8 mouse cellular contexts compared by ENCODE assay signal in the genomic region with DNA sequence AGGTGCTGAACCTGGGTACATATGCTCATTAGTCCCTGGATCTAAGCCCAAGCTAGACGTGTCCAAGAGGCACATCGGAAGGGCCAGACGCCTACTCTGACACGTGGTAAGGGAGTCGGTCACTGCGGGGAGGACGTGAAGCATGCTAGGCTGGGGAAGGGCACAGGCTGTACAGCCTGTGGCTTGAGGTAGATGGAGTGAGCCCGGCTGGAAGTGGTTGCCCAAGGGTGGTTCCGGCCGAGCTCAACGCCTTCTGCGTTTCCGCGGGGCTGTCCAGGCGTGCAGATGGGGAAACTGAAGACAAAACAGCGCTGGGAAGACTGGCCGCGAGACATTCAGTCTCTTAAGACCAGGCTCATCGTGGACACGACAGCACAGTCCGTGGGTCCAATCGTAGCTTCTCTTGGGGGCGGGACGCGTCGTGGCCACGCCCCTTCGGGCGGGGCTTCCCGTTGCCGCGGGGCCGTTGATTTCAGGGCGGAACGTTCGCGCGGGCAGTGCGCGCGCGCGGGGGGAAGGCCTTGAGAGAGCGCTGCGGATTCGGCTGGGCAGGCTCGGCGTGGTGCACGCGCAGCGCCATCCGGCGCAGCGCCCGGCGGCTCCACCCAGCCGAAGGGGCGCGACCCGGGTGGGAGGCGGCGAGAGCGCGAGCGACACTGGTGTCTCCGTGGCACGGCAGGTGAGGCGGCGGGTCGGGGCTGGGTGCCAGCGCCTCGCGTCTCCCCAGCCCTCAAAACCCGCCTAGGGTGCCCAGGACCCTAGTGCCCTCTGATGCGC. TPM values are rescaled to one million over a fixed set of nuclear protein-coding genes. Genes with fewer than 3 reads are reported as not detected.
DNase-seq lines count a peak whose midpoint lies in the region; ATAC-seq and TF ChIP-seq lines count a peak whose summit lies in the region.

No protein-coding gene starts in this region.

- peak overlapping the region; percentile 90 for H3K4me2 ChIP-seq in heart, embryonic 13.5 days
- peak overlapping the region; percentile 93 for H3K4me2 ChIP-seq in liver, embryonic 12.5 days
- peak overlapping the region; percentile 91 for H3K4me2 ChIP-seq in stomach, embryonic 15.5 days

- TF ChIP-seq POLR2A in brain, embryonic 14.5 days (IDR thresholded peaks at IDR 0.05; ENCODE audit: borderline replicate concordance, extremely low read depth, insufficient read depth, insufficient read length, poor library complexity, severe bottlenecking), result peak; percentile 88

- H3K4me3 ChIP-seq in C2C12 (ENCODE audit: insufficient read depth, poor library complexity, severe bottlenecking), result peak overlapping the region; percentile 92
- peak overlapping the region; percentile 85 for H3K4me3 ChIP-seq in erythroblast, embryonic 14.5 days (replicated peaks)
- H3K4me3 ChIP-seq in heart, embryonic 13.5 days, result peak overlapping the region; percentile 75
- peak overlapping the region; percentile 80 for H3K4me3 ChIP-seq in liver, embryonic 12.5 days
- H3K4me3 ChIP-seq in stomach, embryonic 15.5 days (replicated peaks), result peak overlapping the region; percentile 86

- WGBS in heart, embryonic 13.5 days, result under 1% methylated on average over 70 of the region's 75 CpGs
- under 1% methylated on average over 75 of the region's 75 CpGs for WGBS in liver, embryonic 12.5 days (ENCODE audit: insufficient replicate concordance)
- under 1% methylated on average over 74 of the region's 75 CpGs for WGBS in stomach, embryonic 15.5 days

- DNase-seq in brain, embryonic 14.5 days (ENCODE audit: low read depth), result peak; percentile 98
- DNase-seq in kidney, postnatal 10 days, result peak; percentile 99
- peak; percentile 96 to 97 for DNase-seq in natural killer cell, adult 2 months (ENCODE audit: low spot score in 2 of 2)

- no peak for TF ChIP-seq CTCF in C2C12 (IDR thresholded peaks at IDR 0.05; ENCODE audit: control insufficient read depth, insufficient read depth, insufficient read length)
- no peak for TF ChIP-seq CTCF in brain, embryonic 14.5 days (IDR thresholded peaks at IDR 0.05; ENCODE audit: borderline replicate concordance, extremely low read depth, insufficient read depth, insufficient read length)

- peak overlapping the region; percentile 56 for H3K27ac ChIP-seq in heart, embryonic 13.5 days (replicated peaks)
- H3K27ac ChIP-seq in liver, embryonic 12.5 days, result peak overlapping the region; percentile 62
- H3K27ac ChIP-seq in stomach, embryonic 15.5 days, result peak overlapping the region; percentile 91

- H3ac ChIP-seq in C2C12 (ENCODE audit: control insufficient read depth, insufficient read length, low read depth), result peak overlapping the region; percentile 92

- H3K9ac ChIP-seq in heart, embryonic 13.5 days, result peak overlapping the region; percentile 91
- peak overlapping the region; percentile 85 for H3K9ac ChIP-seq in liver, embryonic 12.5 days
- H3K9ac ChIP-seq in stomach, embryonic 15.5 days, result peak overlapping the region; percentile 87

- peaks cover 47% of the 10 kb centered on the region for H3K79me2 ChIP-seq in C2C12 (ENCODE audit: control insufficient read depth, insufficient read depth)

- no peaks in the 10 kb centered on the region for H3K36me3 ChIP-seq in C2C12 (ENCODE audit: control insufficient read depth, insufficient read depth)
- H3K36me3 ChIP-seq in erythroblast, embryonic 14.5 days (ENCODE audit: control insufficient read depth), result peaks cover 12% of the 10 kb centered on the region
- no peaks in the 10 kb centered on the region for H3K36me3 ChIP-seq in heart, embryonic 13.5 days
- H3K36me3 ChIP-seq in liver, embryonic 12.5 days, result no peaks in the 10 kb centered on the region
- no peaks in the 10 kb centered on the region for H3K36me3 ChIP-seq in stomach, embryonic 15.5 days

- H3K27me3 ChIP-seq in C2C12 (ENCODE audit: control insufficient read depth, insufficient read depth, insufficient read length), result no peaks in the 10 kb centered on the region
- H3K27me3 ChIP-seq in erythroblast, embryonic 14.5 days (ENCODE audit: control insufficient read depth), result peaks cover 7% of the 10 kb centered on the region
- 0 out of 2 replicates have a peak, but pooled peaks cover 14% of the 10 kb centered on the region for H3K27me3 ChIP-seq in heart, embryonic 13.5 days (replicated peaks)
- H3K27me3 ChIP-seq in liver, embryonic 12.5 days (replicated peaks), result peaks cover 18% of the 10 kb centered on the region; the same call in 1 of the 2 replicates
- H3K27me3 ChIP-seq in stomach, embryonic 15.5 days (replicated peaks), result no peaks in the 10 kb centered on the region

- no peaks in the 10 kb centered on the region for H3K9me3 ChIP-seq in erythroblast, embryonic 14.5 days (ENCODE audit: control insufficient read depth, low read length)
- no peaks in the 10 kb centered on the region for H3K9me3 ChIP-seq in heart, embryonic 13.5 days
- no peaks in the 10 kb centered on the region for H3K9me3 ChIP-seq in liver, embryonic 12.5 days (replicated peaks)
- H3K9me3 ChIP-seq in stomach, embryonic 15.5 days, result no peaks in the 10 kb centered on the region

- H3K4me1 ChIP-seq in erythroblast, embryonic 14.5 days (ENCODE audit: control insufficient read depth), result peaks cover 42% of the 10 kb centered on the region
- H3K4me1 ChIP-seq in heart, embryonic 13.5 days, result peaks cover 36% of the 10 kb centered on the region
- peaks cover 26% of the 10 kb centered on the region for H3K4me1 ChIP-seq in liver, embryonic 12.5 days
- peaks cover 20% of the 10 kb centered on the region for H3K4me1 ChIP-seq in stomach, embryonic 15.5 days

- ATAC-seq in heart, embryonic 13.5 days (ENCODE audit: extremely low read depth, insufficient number of reproducible peaks, low FRiP score, low TSS enrichment), result peak; percentile 80
- peak; percentile 95 for ATAC-seq in liver, embryonic 12.5 days
- ATAC-seq in stomach, embryonic 15.5 days (ENCODE audit: insufficient read depth, low FRiP score, low read depth), result peak; percentile 91

- peaks cover 29% of the 10 kb centered on the region for H3K79me3 ChIP-seq in C2C12 (ENCODE audit: low read depth)

TF ChIP-seq in C2C12, 6 proteins besides CTCF, POLR2A, EP300 and RAD21:
- TF ChIP-seq USF1 (IDR thresholded peaks at IDR 0.05; ENCODE audit: low read depth) (peak; percentile 42), MAX (IDR thresholded peaks at IDR 0.05) (peak; percentile 93), CEBPB (IDR thresholded peaks at IDR 0.05; ENCODE audit: low read depth) (no peak)

RNA-seq across cellular contexts. Expression of a gene that starts 8.0 kb away (rescaled TPM):
- polyA plus RNA-seq in C2C12 (2012; fragmentation: generic; extraction: Trizol), result 24.5 TPM
- 14.3 and 15.9 TPM in 2 replicates for polyA plus RNA-seq in brain, embryonic 14.5 days (2012; rRNA removed)
- polyA plus RNA-seq in erythroblast, embryonic 14.5 days (2012), result 0.21 and 0.42 TPM in 2 replicates
- polyA plus RNA-seq in heart, embryonic 13.5 days (2015; fragmentation: Nextera tagmentation; extraction: Ambion mirVana), result 15.6 and 17.0 TPM in 2 replicates
- 11.2 and 11.4 TPM in 2 replicates for polyA plus RNA-seq in liver, embryonic 12.5 days (2016; fragmentation: Nextera tagmentation; extraction: Ambion mirVana)
- 29.8 and 30.4 TPM in 2 replicates for polyA plus RNA-seq in stomach, embryonic 15.5 days (2015; fragmentation: Nextera tagmentation; extraction: Ambion mirVana)

RNA-seq across cellular contexts. Expression of a gene that starts 19.8 kb away (rescaled TPM):
- polyA plus RNA-seq in C2C12 (2012; fragmentation: generic; extraction: Trizol), result not detected
- polyA plus RNA-seq in brain, embryonic 14.5 days (2012; rRNA removed), result 0.28 and 0.53 TPM in 2 replicates
- not detected in 2 replicates for polyA plus RNA-seq in erythroblast, embryonic 14.5 days (2012)
- polyA plus RNA-seq in heart, embryonic 13.5 days (2015; fragmentation: Nextera tagmentation; extraction: Ambion mirVana), result 0.13 TPM in 1 of 2 replicates, not detected in the other
- not detected in 2 replicates for polyA plus RNA-seq in liver, embryonic 12.5 days (2016; fragmentation: Nextera tagmentation; extraction: Ambion mirVana)
- 6.8 and 8.6 TPM in 2 replicates for polyA plus RNA-seq in stomach, embryonic 15.5 days (2015; fragmentation: Nextera tagmentation; extraction: Ambion mirVana)

RNA-seq across cellular contexts. Expression of a gene that starts 48.4 kb away (rescaled TPM):
- 30.4 TPM for polyA plus RNA-seq in C2C12 (2012; fragmentation: generic; extraction: Trizol)
- 39.4 and 69.9 TPM in 2 replicates for polyA plus RNA-seq in brain, embryonic 14.5 days (2012; rRNA removed)
- polyA plus RNA-seq in erythroblast, embryonic 14.5 days (2012), result 0.57 and 0.63 TPM in 2 replicates
- 3.0 and 3.5 TPM in 2 replicates for polyA plus RNA-seq in heart, embryonic 13.5 days (2015; fragmentation: Nextera tagmentation; extraction: Ambion mirVana)
- 3.6 and 4.9 TPM in 2 replicates for polyA plus RNA-seq in liver, embryonic 12.5 days (2016; fragmentation: Nextera tagmentation; extraction: Ambion mirVana)
- polyA plus RNA-seq in stomach, embryonic 15.5 days (2015; fragmentation: Nextera tagmentation; extraction: Ambion mirVana), result 13.7 and 16.2 TPM in 2 replicates

Comparison
In these comparisons a context has a peak if more than half of its experiments do, and no peak if none do; other contexts are left out.
1. Peak in every context shown above with its lines: DNase-seq, ATAC-seq, H3K4me3 ChIP-seq and H3K27ac ChIP-seq.